Mouse (Mus musculus): ENCODE data around the gene Armc7.
"Not testable (repeated sequence)": the region's sequence is repeated elsewhere in the genome, so short reads cannot be mapped to it uniquely, and the experiment has no call there.

The Armc7 gene

GRCm38 (mm10) chr11:115526446-115526845 is 51.0 kb downstream of the Armc7 start:
- DNase-seq (ENCODE audit: low read depth, low spot score) = not testable (repeated sequence)

- no peak for DNase-seq (ENCODE audit: low read depth, low spot score)
Measured at GRCm38 (mm10) chr11:115534759-115535371, 59.4 kb downstream of the Armc7 start.

GRCm38 (mm10) chr11:115535401-115536037 is 60.1 kb downstream of the Armc7 start:
- peak; percentile 75 for DNase-seq (ENCODE audit: low read depth, low spot score)

GRCm38 (mm10) chr11:115536038-115536681 is 60.7 kb downstream of the Armc7 start, which contains the start of gene Sumo2:
Gene Sumo2 (minus strand): TSS chr11:115536276.
- peak; percentile 98 for DNase-seq (ENCODE audit: low read depth, low spot score)

GRCm38 (mm10) chr11:115536856-115537568 is 61.5 kb downstream of the Armc7 start:
- peak; percentile 14 for DNase-seq (ENCODE audit: low read depth, low spot score)

GRCm38 (mm10) chr11:115538045-115538444 is 62.6 kb downstream of the Armc7 start:
- DNase-seq (ENCODE audit: low read depth, low spot score) = no peak

Data from retina, postnatal 7 days (tissue).